Mouse (Mus musculus): Measurements from ENCODE around the gene Rbfox3. TPM values are rescaled to one million over a fixed set of nuclear protein-coding genes. Genes with fewer than 3 reads are reported as not detected.
A peak's percentile ranks its signal among the peaks of the same experiment; 100 is the strongest.

Gene Rbfox3
- polyA plus RNA-seq, 1 experiment from 2014 or later: 1.2 TPM

GRCm38 (mm10) chr11:118469509-118470160, 441.8 kb downstream of the Rbfox3 start:
- H3K4me2 ChIP-seq (replicated peaks; ENCODE audit: low read depth): peak overlapping the region; percentile 58
- peak; percentile 78 for ATAC-seq
- H3K4me3 ChIP-seq (ENCODE audit: low read depth, low read length): no peak overlapping the region

GRCm38 (mm10) chr11:118467441-118468035, 443.9 kb downstream of the Rbfox3 start:
- Histone ChIP-seq H3K9me3 (ENCODE audit: control insufficient read depth) (no peaks in the 10 kb centered on the region), H3K4me2 (replicated peaks; ENCODE audit: low read depth) (no peak overlapping the region), H3K27me3 (replicated peaks; ENCODE audit: control insufficient read depth, insufficient read depth, low read length) (no peaks in the 10 kb centered on the region), H3K9ac (ENCODE audit: low read depth, low read length) (no peak overlapping the region), H3K4me1 (replicated peaks; ENCODE audit: control insufficient read depth, insufficient read depth, low read length) (peaks cover 6% of the 10 kb centered on the region; the same call in 1 of the 2 replicates), H3K4me3 (ENCODE audit: low read depth, low read length) (no peak overlapping the region), H3K27ac (ENCODE audit: low read depth, low read length) (peak overlapping the region; percentile 77), H3K36me3 (ENCODE audit: control insufficient read depth, insufficient read depth) (no peaks in the 10 kb centered on the region)
- ATAC-seq: peak; percentile 56
- 35% methylated on average over 11 of the region's 11 CpGs for WGBS
- TF ChIP-seq CTCF (IDR thresholded peaks at IDR 0.05; ENCODE audit: low read depth): no peak

More at GRCm38 (mm10) chr11:118469509-118470160, 441.8 kb downstream of the Rbfox3 start:
- TF ChIP-seq CTCF (IDR thresholded peaks at IDR 0.05; ENCODE audit: low read depth): no peak
- H3K9me3 ChIP-seq (ENCODE audit: control insufficient read depth): no peaks in the 10 kb centered on the region
- 45% methylated on average over 10 of the region's 10 CpGs for WGBS
- no peaks in the 10 kb centered on the region for H3K27me3 ChIP-seq (replicated peaks; ENCODE audit: control insufficient read depth, insufficient read depth, low read length)
- peaks cover 6% of the 10 kb centered on the region; the same call in 1 of the 2 replicates for H3K4me1 ChIP-seq (replicated peaks; ENCODE audit: control insufficient read depth, insufficient read depth, low read length)
- peak overlapping the region; percentile 96 for H3K27ac ChIP-seq (ENCODE audit: low read depth, low read length)
- no peaks in the 10 kb centered on the region for H3K36me3 ChIP-seq (ENCODE audit: control insufficient read depth, insufficient read depth)
- peak overlapping the region; percentile 43; the same call in 1 of the 2 replicates for H3K9ac ChIP-seq (ENCODE audit: low read depth, low read length)

- H3K27ac ChIP-seq (ENCODE audit: low read depth, low read length): no peak overlapping the region
- H3K9me3 ChIP-seq (ENCODE audit: control insufficient read depth): no peaks in the 10 kb centered on the region
- no peak overlapping the region for H3K4me3 ChIP-seq (ENCODE audit: low read depth, low read length)
- TF ChIP-seq CTCF (IDR thresholded peaks at IDR 0.05; ENCODE audit: low read depth): peak; percentile 77
- 71% methylated on average over 6 of the region's 6 CpGs for WGBS
- no peaks in the 10 kb centered on the region for H3K36me3 ChIP-seq (ENCODE audit: control insufficient read depth, insufficient read depth)
- no peak for ATAC-seq
- no peak overlapping the region for H3K9ac ChIP-seq (ENCODE audit: low read depth, low read length)
- H3K27me3 ChIP-seq (replicated peaks; ENCODE audit: control insufficient read depth, insufficient read depth, low read length): no peaks in the 10 kb centered on the region
- no peaks in the 10 kb centered on the region for H3K4me1 ChIP-seq (replicated peaks; ENCODE audit: control insufficient read depth, insufficient read depth, low read length)
- H3K4me2 ChIP-seq (replicated peaks; ENCODE audit: low read depth): no peak overlapping the region
Observed at GRCm38 (mm10) chr11:118460280-118460679, 451.1 kb downstream of the Rbfox3 start.

GRCm38 (mm10) chr11:118459536-118459935, 451.9 kb downstream of the Rbfox3 start:
- H3K36me3 ChIP-seq (ENCODE audit: control insufficient read depth, insufficient read depth): no peaks in the 10 kb centered on the region
- H3K27ac ChIP-seq (ENCODE audit: low read depth, low read length): no peak overlapping the region; the same call in 1 of the 2 replicates
- no peak for TF ChIP-seq CTCF (IDR thresholded peaks at IDR 0.05; ENCODE audit: low read depth)
- H3K9me3 ChIP-seq (ENCODE audit: control insufficient read depth): no peaks in the 10 kb centered on the region
- 69% methylated on average over 4 of the region's 4 CpGs for WGBS
- no peak overlapping the region for H3K4me3 ChIP-seq (ENCODE audit: low read depth, low read length)
- H3K27me3 ChIP-seq (replicated peaks; ENCODE audit: control insufficient read depth, insufficient read depth, low read length): no peaks in the 10 kb centered on the region
- no peak for ATAC-seq
- H3K4me2 ChIP-seq (replicated peaks; ENCODE audit: low read depth): no peak overlapping the region
- H3K9ac ChIP-seq (ENCODE audit: low read depth, low read length): no peak overlapping the region
- no peaks in the 10 kb centered on the region for H3K4me1 ChIP-seq (replicated peaks; ENCODE audit: control insufficient read depth, insufficient read depth, low read length)

GRCm38 (mm10) chr11:118459051-118459450, 452.3 kb downstream of the Rbfox3 start:
- 19% methylated on average over 8 of the region's 8 CpGs for WGBS

GRCm38 (mm10) chr11:118456937-118457336, 454.5 kb downstream of the Rbfox3 start:
- Histone ChIP-seq H3K9me3 (ENCODE audit: control insufficient read depth) (no peaks in the 10 kb centered on the region), H3K27ac (ENCODE audit: low read depth, low read length) (no peak overlapping the region), H3K27me3 (replicated peaks; ENCODE audit: control insufficient read depth, insufficient read depth, low read length) (no peaks in the 10 kb centered on the region), H3K9ac (ENCODE audit: low read depth, low read length) (no peak overlapping the region), H3K4me3 (ENCODE audit: low read depth, low read length) (no peak overlapping the region), H3K4me2 (replicated peaks; ENCODE audit: low read depth) (no peak overlapping the region), H3K36me3 (ENCODE audit: control insufficient read depth, insufficient read depth) (no peaks in the 10 kb centered on the region), H3K4me1 (replicated peaks; ENCODE audit: control insufficient read depth, insufficient read depth, low read length) (0 out of 2 replicates have a peak, but pooled peaks cover 3% of the 10 kb centered on the region)
- TF ChIP-seq CTCF (IDR thresholded peaks at IDR 0.05; ENCODE audit: low read depth): no peak
- no peak for ATAC-seq
- WGBS: 74% methylated on average over 11 of the region's 11 CpGs

More at GRCm38 (mm10) chr11:118459051-118459450, 452.3 kb downstream of the Rbfox3 start:
- no peak overlapping the region for H3K4me3 ChIP-seq (ENCODE audit: low read depth, low read length)
- H3K4me2 ChIP-seq (replicated peaks; ENCODE audit: low read depth): no peak overlapping the region
- ATAC-seq: peak; percentile 55; the same call in 1 of the 2 replicates
- no peaks in the 10 kb centered on the region for H3K36me3 ChIP-seq (ENCODE audit: control insufficient read depth, insufficient read depth)
- no peak overlapping the region; the same call in 1 of the 2 replicates for H3K27ac ChIP-seq (ENCODE audit: low read depth, low read length)
- no peaks in the 10 kb centered on the region for H3K9me3 ChIP-seq (ENCODE audit: control insufficient read depth)
- TF ChIP-seq CTCF (IDR thresholded peaks at IDR 0.05; ENCODE audit: low read depth): no peak
- H3K9ac ChIP-seq (ENCODE audit: low read depth, low read length): no peak overlapping the region
- 0 out of 2 replicates have a peak, but pooled peaks cover 3% of the 10 kb centered on the region for H3K4me1 ChIP-seq (replicated peaks; ENCODE audit: control insufficient read depth, insufficient read depth, low read length)
- no peaks in the 10 kb centered on the region for H3K27me3 ChIP-seq (replicated peaks; ENCODE audit: control insufficient read depth, insufficient read depth, low read length)

All from intestine, postnatal 0 days (tissue).